Mouse (Mus musculus) kidney, adult 8-10 months (tissue): ENCODE results near the gene Tmem63c.

ENCODE experiments used
- DNase-seq, 2 experiments: peaks; one replicate each; pipeline ENCODE4 v3.0.0; 2022

Gene Tmem63c

GRCm38 (mm10) chr12:87137439-87138341 is 116.5 kb downstream of the Tmem63c start:
- DNase-seq, result no peak

DNA sequence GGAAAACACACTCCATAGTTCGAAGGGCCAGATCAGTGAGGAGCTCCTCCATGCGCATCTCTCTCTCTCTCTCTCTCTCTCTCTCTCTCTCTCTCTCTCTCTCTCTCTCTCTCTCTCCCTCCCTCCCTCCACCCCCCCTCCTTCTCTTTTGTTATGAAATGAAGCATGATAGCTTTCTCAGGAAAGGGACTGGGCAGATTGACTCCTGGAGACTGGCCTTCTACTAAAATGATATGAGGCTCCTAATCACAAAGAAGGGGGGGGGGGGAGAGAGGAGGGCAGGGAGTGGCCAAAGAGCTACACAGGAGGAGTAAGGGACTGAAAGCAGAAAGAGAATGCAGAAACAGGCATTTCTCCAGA is 117.2 kb downstream of the Tmem63c start:
- no peak for DNase-seq

DNA sequence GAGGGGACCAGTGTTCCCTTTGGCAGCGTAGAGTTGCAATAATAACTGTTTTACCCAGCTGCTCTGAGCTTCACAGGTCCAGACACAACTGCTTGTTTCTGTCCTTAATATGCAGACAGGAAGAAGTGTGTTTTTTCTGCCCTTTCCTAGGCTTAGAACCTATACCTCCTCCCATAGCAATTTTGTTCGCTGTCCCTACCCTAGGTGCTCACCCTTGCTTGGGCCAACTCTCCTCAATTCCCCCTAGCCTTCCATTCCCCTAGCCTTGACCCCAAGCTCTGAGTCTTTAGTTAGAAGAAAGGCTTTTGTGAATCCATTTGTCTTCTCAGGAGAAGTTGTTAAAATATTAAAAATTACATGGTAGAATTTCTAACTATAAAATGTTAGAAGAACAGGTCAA is 117.6 kb downstream of the Tmem63c start:
- no peak for DNase-seq
